Mouse (Mus musculus): Measurements from ENCODE around the gene Cyb561a3. TPM values are rescaled to one million over a fixed set of nuclear protein-coding genes. Genes with fewer than 3 reads are reported as not detected.

The Cyb561a3 gene
- total RNA-seq, 2 experiments from 2014 or later = 11.8 to 13.9 TPM

- DNase-seq (ENCODE audit: low spot score in 2 of 2) = no peak
- intact Hi-C loops (cut with DNase I) = no loop called here
Observed at GRCm38 (mm10) chr19:10640589-10641378, 63.8 kb downstream of the Cyb561a3 start.

Other genes starting within 250 kb of the Cyb561a3 start
- gene Syt7, start 188.1 kb upstream of the Cyb561a3 start, total RNA-seq (2021) = 100 to 1,000 TPM; 331 to 365 TPM
- gene Lrrc10b, start 119.7 kb upstream of the Cyb561a3 start, total RNA-seq (2021) = 10 to 100 TPM; 16.3 to 21.2 TPM
- 1 to 10 TPM in 1 of 2 experiments, under 1 TPM in 1; 0.86 to 1.2 TPM for gene Ppp1r32, start 94.2 kb upstream of the Cyb561a3 start, total RNA-seq (2021)
- gene Cpsf7, start 51.9 kb upstream of the Cyb561a3 start, total RNA-seq (2021) = 10 to 100 TPM; 67.8 to 88.8 TPM
- gene Sdhaf2, start 51.0 kb upstream of the Cyb561a3 start, total RNA-seq (2021) = 10 to 100 TPM; 53.6 to 60.8 TPM
- gene Tmem216, start 20.9 kb upstream of the Cyb561a3 start, total RNA-seq (2021) = 10 to 100 TPM; 11.1 to 12.7 TPM
- 10 to 100 TPM; 11.6 to 16.5 TPM for gene Tmem138, start 190 bp downstream of the Cyb561a3 start, total RNA-seq (2021)
- 100 to 1,000 TPM; 193 to 209 TPM for gene Ddb1, start 28.2 kb downstream of the Cyb561a3 start, total RNA-seq (2021)
- 10 to 100 TPM; 20.0 to 23.1 TPM for gene Tkfc, start 28.5 kb downstream of the Cyb561a3 start, total RNA-seq (2021)
- under 1 TPM; 0.35 to 0.66 TPM for gene Vwce, start 57.0 kb downstream of the Cyb561a3 start, total RNA-seq (2021)
- gene Pga5, start 100.9 kb downstream of the Cyb561a3 start, total RNA-seq (2021) = not detected
- gene Vps37c, start 111.6 kb downstream of the Cyb561a3 start, total RNA-seq (2021) = 10 to 100 TPM; 23.0 to 23.2 TPM
- gene Cd5, start 161.8 kb downstream of the Cyb561a3 start, total RNA-seq (2021) = not detected